Mouse (Mus musculus) NIH3T3 (cell line): ENCODE results near the gene Speer3.
"Not testable (repeated sequence)": the region's sequence is repeated elsewhere in the genome, so short reads cannot be mapped to it uniquely, and the experiment has no call there.

Source experiments
- DNase-seq: peaks from one replicate; pipeline ENCODE4 v3.0.0-alpha.2; 2012; ENCODE audit warnings: low read depth

The Speer3 gene

GRCm38 (mm10) chr5:13791319-13791718, at the start of gene Speer3:
TSS of gene Speer3 (plus strand) at chr5:13791619.
- no peak for DNase-seq

GRCm38 (mm10) chr5:13810496-13810895, 19.1 kb downstream of the Speer3 start:
- not testable (repeated sequence) for DNase-seq

- DNase-seq: no peak
Observed at GRCm38 (mm10) chr5:13825108-13825507, 33.7 kb downstream of the Speer3 start.

GRCm38 (mm10) chr5:13826708-13827107, 35.3 kb downstream of the Speer3 start:
- no peak for DNase-seq

- DNase-seq: no peak
Observed at GRCm38 (mm10) chr5:13844317-13844716, 52.9 kb downstream of the Speer3 start.
